Mouse (Mus musculus): ENCODE measurements around the gene Csrnp3. TPM values are rescaled to one million over a fixed set of nuclear protein-coding genes. Genes with fewer than 3 reads are reported as not detected.

Gene Csrnp3
- total RNA-seq, 2 experiments from 2014 or later, result 0.30 to 0.54 TPM

DNA sequence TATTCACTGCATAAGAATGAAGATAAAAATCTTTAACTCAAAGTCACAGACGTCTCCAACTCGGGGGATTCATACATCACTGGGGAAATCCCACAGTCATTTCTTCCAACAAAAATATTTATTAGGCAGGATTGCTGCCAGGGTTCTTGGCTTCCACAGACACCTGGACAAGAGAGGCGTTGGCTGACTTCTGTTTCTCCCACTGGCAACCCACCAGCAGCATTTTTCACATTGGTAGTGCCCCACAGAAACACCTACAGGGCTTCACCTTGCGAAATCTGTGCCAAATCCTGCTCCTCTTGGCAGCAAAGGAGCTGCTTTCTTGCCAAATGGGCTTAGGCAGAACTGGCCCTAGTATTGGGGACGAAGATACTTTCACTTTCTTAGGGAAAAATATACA, 94.8 kb downstream of the Csrnp3 start:
- no peak for DNase-seq (ENCODE audit: low spot score in 2 of 2)

GRCm38 (mm10) chr2:65942346-65942745, 96.8 kb downstream of the Csrnp3 start:
- DNase-seq (ENCODE audit: low spot score in 2 of 2), result no peak

GRCm38 (mm10) chr2:65948808-65949207, 103.2 kb downstream of the Csrnp3 start:
- DNase-seq (ENCODE audit: low spot score in 2 of 2), result no peak

DNA sequence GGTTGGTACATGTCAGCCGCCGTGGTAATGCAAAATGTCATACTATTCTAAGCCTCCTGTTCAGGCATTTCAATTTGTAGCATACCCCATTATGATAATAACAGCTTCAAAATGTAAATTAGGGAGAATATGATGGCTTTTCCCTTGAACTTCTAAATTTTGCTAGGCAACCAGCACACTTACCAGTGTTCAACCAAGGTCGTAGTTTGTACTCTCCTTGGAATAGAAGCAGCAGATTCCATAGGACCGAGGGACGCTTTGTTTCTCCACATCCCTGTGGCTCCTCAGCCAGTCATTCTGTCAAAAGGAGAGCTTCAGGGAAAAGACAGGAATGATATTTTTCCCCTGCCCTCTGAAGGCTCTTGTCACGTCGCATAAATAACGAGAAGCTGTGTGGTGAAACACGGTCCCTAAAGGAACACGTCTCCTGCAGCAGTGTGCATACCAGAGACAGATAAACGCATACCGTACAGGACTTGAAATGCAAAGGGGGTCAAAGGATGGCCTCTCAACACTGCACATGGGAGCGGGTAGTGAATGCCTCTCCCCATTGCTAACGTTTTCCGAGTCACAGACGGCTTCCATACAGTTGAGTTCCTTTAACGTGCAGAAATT, 108.3 kb downstream of the Csrnp3 start:
- DNase-seq (ENCODE audit: low spot score in 2 of 2), result no peak

- DNase-seq (ENCODE audit: low spot score in 2 of 2), result no peak
Measured at GRCm38 (mm10) chr2:65955804-65956203, 110.2 kb downstream of the Csrnp3 start.

DNA sequence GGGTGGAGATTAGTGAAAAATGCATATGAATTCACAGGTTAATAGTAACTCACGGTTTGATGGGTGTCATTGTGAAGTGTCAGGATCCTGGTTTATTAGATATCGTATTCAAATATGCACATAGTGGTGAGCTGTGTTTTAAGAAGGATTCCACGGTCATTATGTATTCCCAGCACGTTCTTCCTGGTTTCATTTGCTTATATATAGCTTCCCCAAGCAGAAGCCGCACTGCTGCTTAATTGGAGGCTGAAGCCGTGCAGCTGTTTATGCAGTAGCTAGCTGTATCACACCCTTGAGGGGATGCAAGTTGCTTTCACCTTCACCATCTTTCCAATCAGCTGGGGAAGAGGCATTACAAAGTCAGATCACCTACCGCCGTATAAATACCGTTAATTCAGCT, 111.2 kb downstream of the Csrnp3 start:
- DNase-seq (ENCODE audit: low spot score in 2 of 2), result no peak

- no peak for DNase-seq (ENCODE audit: low spot score in 2 of 2)
Measured at GRCm38 (mm10) chr2:65963420-65963819, 117.9 kb downstream of the Csrnp3 start.

DNA sequence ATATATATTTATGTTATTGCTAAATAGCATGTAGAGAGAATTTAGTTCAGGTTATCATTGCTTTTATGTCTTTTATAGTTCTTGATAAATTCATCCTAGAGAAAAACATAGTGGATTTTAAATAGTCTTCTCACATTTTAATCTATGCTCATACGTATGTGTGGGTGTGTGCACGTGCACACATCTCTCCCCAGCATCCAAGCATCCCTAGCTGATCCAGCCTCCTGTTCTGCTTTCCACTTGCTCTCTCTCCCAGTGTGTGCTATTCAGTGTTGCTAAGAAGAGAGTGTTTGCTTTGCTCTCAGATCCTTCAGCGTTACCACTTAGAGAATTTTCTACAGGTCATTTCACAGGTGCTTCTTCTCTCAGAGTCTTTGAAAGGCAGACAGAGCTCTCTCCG, 123.2 kb downstream of the Csrnp3 start:
- no peak for DNase-seq (ENCODE audit: low spot score in 2 of 2)

DNA sequence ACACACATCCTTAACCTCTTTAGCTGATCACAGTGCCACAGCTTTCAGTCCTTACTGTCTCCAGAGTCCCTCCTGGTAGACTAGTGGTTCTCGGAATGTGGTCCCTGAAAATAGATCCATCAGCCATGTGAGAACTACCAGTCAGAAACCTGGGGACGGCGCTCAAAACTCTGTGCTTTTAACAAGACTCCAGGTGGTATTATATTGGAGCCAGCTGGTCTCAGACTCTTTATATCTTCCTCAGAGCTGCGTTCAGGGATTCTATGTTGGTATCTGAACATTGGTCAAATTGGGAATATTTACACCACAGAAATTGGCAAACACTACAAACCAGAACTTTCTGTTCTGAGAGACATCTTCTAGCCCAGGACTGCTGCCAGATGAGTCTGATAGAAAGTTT, 128.3 kb downstream of the Csrnp3 start:
- no peak for DNase-seq (ENCODE audit: low spot score in 2 of 2)

DNA sequence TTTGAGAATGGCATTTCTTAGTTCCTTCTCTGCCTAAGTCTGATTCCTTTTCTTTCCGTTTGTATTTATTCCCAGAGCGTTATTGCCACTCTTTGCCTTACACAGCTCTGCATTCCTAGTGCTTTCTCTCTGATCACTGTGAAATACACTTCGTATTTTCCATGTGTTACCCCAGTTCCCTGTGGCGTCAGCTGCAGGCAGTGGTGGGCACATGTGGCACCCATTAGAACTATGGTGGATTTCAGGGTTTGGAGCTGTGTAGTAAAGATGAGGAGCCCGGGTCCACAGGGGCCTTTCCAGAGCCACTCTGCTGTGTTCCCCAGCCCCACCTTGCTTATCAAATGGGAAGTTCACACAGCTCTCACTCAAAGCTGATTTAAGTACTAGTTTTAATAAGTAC, 129.8 kb downstream of the Csrnp3 start:
- no peak for DNase-seq (ENCODE audit: low spot score in 2 of 2)

DNA sequence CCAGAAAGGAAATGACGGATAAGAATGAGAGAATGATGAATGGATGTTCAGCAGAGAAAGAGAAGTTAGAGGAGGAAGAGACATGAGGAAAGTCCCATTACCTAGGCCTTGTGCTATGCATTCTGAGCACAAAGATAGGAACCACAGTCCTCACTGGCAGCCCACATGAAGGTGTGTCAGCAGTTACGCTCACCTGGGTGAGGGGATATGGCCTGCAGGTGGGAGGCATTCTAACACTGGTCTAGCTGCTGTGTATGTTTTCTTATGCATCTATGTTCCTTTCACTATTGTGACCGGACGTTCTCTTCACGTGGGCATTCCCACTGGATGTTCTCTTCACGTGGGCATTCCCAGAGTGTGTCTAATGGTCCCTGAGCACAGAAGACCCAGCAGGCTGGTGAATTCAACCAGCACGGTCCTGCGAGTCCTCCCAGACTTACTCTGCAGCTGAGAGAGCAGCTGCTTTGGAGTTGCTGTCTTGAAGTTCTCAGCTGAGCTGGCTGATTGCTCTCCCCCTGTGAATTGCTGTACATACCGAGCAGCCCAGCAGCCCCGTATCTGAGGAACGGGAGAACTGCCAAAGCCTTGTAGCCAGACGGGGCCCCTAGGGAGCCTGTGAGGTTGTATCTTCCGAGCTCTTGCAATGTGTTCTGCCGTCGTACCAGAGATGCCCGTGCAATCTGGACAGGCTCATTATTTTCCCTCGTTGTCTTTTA, 133.9 kb downstream of the Csrnp3 start:
- DNase-seq (ENCODE audit: low spot score in 2 of 2), result no peak

- DNase-seq (ENCODE audit: low spot score in 2 of 2), result no peak
Measured at GRCm38 (mm10) chr2:65981470-65981869, 135.9 kb downstream of the Csrnp3 start.

- DNase-seq (ENCODE audit: low spot score in 2 of 2), result no peak
Measured at GRCm38 (mm10) chr2:65981965-65982364, 136.4 kb downstream of the Csrnp3 start.

GRCm38 (mm10) chr2:65985706-65986105, 140.1 kb downstream of the Csrnp3 start:
- DNase-seq (ENCODE audit: low spot score in 2 of 2), result no peak

DNA sequence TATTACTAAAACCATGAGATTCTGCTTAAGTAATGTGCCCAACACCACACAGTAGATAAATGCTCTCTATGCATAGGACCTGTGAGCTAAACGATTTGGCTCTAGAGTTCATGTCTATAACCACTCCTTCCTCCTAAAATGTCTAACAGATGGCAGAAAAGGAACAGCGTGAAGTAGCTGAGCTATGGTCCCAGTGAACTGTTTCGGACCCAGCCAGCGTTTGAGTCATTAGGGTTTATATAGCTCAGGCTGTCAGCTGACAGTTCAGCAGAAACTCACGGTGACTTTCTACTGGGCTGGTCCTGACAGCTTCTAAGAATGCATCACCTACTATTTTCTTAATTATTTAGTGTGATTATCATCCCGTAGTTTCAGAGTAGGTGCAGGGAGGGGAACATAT, 141.5 kb downstream of the Csrnp3 start:
- DNase-seq (ENCODE audit: low spot score in 2 of 2), result no peak

- no peak for DNase-seq (ENCODE audit: low spot score in 2 of 2)
Measured at GRCm38 (mm10) chr2:65987588-65987987, 142.0 kb downstream of the Csrnp3 start.

- DNase-seq (ENCODE audit: low spot score in 2 of 2), result no peak
Measured at GRCm38 (mm10) chr2:65988788-65989187, 143.2 kb downstream of the Csrnp3 start.

DNA sequence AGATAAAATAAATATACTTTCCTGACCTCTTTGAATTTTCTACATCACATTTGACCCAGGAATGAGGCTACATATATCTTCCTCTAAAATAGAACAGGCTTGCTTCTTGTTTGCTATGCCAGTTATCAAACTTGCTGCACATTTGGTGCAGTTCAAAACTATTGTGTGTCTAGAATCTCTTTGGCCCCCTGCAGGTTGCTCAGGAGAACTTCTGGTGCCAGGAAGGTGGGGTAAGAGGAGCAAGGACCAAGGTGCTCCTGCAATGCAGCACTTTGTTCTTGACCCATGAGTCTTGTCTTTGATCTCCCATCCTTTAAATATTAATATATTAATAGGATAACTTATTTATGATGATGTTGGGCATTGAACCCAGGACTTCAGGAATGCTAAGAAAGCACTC, 144.5 kb downstream of the Csrnp3 start:
- no peak for DNase-seq (ENCODE audit: low spot score in 2 of 2)

DNA sequence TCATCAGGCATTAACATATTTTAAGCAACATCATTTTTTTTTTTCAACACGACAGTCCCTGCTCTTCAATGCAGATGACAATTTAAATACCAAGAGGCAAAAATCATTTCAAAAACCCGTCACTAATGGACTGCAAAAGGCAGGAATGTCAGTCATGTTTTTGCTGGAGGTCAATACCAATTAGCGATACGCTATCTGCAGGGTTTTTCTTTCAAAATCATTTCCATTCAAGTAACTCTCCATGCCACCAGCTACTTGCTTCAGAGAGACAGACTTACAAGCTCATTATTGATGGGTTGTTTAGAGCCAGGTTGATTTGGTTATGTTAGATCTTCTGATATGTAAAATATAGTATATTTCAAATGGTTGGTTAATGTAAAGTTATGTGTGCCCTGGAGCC, 145.2 kb downstream of the Csrnp3 start:
- no peak for DNase-seq (ENCODE audit: low spot score in 2 of 2)

DNA sequence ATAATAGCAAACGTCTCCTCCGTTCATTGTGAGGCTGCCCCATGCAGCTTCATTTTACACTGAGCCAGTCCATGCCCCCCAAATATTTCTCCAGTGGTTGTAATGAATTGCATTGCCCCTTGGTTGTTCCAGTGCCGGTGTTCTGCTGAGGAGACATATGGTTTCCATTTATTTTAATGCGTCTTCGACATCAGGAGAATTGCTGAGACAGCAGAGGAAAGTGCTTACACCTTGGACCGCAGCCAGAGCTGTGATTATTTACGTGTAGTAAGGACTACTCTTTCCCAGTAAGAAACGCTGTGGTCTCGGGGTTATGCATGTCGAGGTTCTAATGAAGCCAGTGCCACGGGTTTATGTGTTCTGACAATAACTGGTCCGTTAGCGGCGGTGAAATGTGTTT, 147.8 kb downstream of the Csrnp3 start:
- DNase-seq (ENCODE audit: low spot score in 2 of 2), result no peak

DNA sequence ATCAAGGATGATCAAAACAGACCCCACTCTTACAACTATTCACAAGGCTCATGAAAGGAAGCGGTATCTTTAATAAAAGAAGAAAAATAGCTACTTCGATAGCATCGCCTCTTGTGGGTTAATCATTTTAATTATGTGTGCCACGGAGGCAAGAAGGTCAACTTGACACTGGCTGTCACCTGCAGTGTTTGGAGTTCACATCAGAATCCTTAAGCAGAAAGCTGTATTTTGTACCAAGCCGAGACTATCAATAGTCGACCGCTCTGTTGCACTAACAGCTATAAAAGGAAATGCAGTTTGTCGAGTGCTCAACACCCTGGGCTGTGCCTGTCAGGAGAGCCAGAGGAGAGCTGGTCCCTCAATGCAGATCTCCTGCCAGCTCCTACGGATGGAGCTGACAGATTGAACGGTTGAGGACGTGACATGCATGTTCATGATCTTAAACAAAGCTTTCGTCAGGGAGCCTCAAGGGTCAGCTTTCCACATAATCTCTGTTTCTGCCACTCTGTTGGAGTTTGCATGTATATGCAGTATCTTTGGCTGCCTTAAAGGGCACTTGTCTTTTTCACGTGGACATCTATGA, 149.4 kb downstream of the Csrnp3 start:
- no peak for DNase-seq (ENCODE audit: low spot score in 2 of 2)

GRCm38 (mm10) chr2:65998747-65999146, 153.2 kb downstream of the Csrnp3 start:
- no peak for DNase-seq (ENCODE audit: low spot score in 2 of 2)
